Mouse (Mus musculus) MEL (cell line): ENCODE measurements around the gene Ptpru.

Experiments used
- CTCF ChIP-seq, 3 experiments: IDR thresholded peaks in 2 of 3; conservative IDR thresholded peaks in 1 of 3; 2 replicates each; pipeline ENCODE4 v1.5.1; 2011 to 2012; ENCODE audit warnings: low read length in 3 of 3, low read depth in 2 of 3, mild to moderate bottlenecking in 2 of 3, improper control_type of control experiment in 1 of 3, inconsistent platforms in 1 of 3, mixed read lengths in 1 of 3, moderate library complexity in 1 of 3; ENCODE audit not compliant: control insufficient read depth in 1 of 3, insufficient read depth in 1 of 3, poor library complexity in 1 of 3, severe bottlenecking in 1 of 3
- EP300 ChIP-seq, 2 experiments: IDR thresholded peaks; 2 replicates each; pipeline ENCODE4 v1.6.1; 2011; ENCODE audit warnings: improper control_type of control experiment in 2 of 2, low read length in 2 of 2, low read depth in 1 of 2, mild to moderate bottlenecking in 1 of 2

DNA sequence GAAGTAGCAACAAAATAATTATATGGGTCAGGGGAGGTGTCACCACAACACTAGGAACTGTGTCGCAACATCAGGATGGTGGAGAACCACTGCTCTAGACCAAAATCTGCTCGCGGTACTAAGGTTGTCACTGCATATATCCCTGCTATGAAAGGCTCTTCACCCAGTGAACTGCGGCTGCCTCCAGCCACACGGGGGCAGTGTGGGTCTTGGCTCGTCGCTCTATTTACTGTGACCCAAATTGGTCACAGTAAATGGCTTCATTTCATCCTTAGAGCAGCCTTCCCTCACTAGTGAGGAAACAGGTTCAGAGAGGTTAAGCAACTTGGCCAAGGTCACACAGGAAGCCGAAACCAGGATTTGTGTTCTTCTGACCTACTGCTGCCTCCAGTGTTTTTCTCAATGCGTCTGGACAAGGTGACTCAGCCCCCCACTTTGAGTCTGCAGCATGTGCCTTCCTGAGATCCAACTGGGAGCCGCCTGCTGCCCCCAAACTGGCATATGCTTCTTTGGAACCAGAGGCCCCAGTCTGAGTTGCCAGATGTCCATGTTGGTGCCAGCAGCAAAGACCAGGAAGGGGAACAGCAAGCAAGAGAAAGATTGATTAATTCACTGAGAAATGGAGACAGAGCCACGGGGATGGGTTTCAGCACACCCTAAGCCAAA is 114.5 kb downstream of the Ptpru start:
- TF ChIP-seq EP300 (IDR thresholded peaks at IDR 0.05; ENCODE audit: low read depth in 1 of 2, low read length in 2 of 2), result no peak
- TF ChIP-seq CTCF (IDR thresholded peaks at IDR 0.05 in 2 of 3, conservative IDR thresholded peaks at IDR 0.05 in 1 of 3; ENCODE audit: control insufficient read depth in 1 of 3, insufficient read depth in 1 of 3, low read depth in 2 of 3, low read length in 3 of 3, poor library complexity in 1 of 3, severe bottlenecking in 1 of 3), result peak in 2 of 3 experiments; percentile 8 to 18; a peak in 1 of 6 replicates
